Mouse (Mus musculus) hindbrain, embryonic 12.5 days (tissue): ENCODE measurements at regions not wholly inside any gene's neighbourhood (a gene's known extent, or its start where the extent isn't known, plus 50 kb on each side); places are given as distances from the start of the nearest gene placed in this dataset.

Source experiments
- ATAC-seq: fragments of 200-750 bp; cut with Nextera tagmentation; 2 replicates; pipeline ENCODE4 v1.8.0; 2017; ENCODE audit warnings: moderate TSS enrichment; ENCODE audit not compliant: low FRiP score
- H3K27ac ChIP-seq: fragments of 300-500 bp; sonication (generic); 2 replicates; pipeline ENCODE4 v1.5.1; 2016; ENCODE audit warnings: mild to moderate bottlenecking
- H3K27me3 ChIP-seq: fragments of 300-500 bp; sonication (generic); 2 replicates; pipeline ENCODE4 v1.6.1; 2016; ENCODE audit warnings: mild to moderate bottlenecking
- H3K36me3 ChIP-seq: fragments of 300-500 bp; sonication (generic); 2 replicates; pipeline ENCODE4 v1.6.1; 2016; ENCODE audit warnings: mild to moderate bottlenecking
- H3K4me1 ChIP-seq: fragments of 300-500 bp; sonication (generic); 2 replicates; pipeline ENCODE4 v1.6.1; 2016
- H3K4me2 ChIP-seq: fragments of 300-500 bp; sonication (generic); replicated peaks from 2 replicates; pipeline ENCODE4 v1.6.1; 2016; ENCODE audit warnings: mild to moderate bottlenecking
- H3K4me3 ChIP-seq: fragments of 300-500 bp; sonication (generic); 2 replicates; pipeline ENCODE4 v1.5.1; 2016; ENCODE audit warnings: mild to moderate bottlenecking
- H3K9ac ChIP-seq: fragments of 300-500 bp; sonication (generic); 2 replicates; pipeline ENCODE4 v1.6.1; 2016; ENCODE audit warnings: mild to moderate bottlenecking, moderate library complexity
- H3K9me3 ChIP-seq: fragments of 300-500 bp; sonication (generic); replicated peaks from 2 replicates; pipeline ENCODE4 v1.6.1; 2016; ENCODE audit warnings: mild to moderate bottlenecking
- WGBS: fragments of 180-500 bp; shearing (Covaris S2); methylation state at CpG from one replicate; pipeline ENCODE4 v1.1.7; 2016; 5-methylcytosine and 5-hydroxymethylcytosine counted together

DNA sequence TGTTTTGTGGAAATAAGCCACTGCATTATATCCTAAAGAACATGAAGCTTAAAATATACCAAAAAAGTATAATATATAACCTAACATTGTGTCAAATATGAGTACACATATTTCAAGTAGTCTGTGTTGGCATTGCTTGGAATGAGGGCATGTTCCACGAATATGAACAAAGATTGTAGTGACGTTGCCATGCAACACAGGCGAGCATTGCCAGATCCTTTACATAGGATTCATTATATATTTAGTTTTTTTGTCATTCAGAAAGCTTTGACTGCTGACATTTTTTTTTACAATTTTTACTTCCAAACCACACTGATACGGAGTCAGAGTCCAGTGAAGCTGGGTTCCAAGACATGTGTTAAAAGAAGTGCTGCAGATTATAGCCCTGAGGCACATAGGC lies 900.1 kb downstream of the Efnb2 start:
- Histone ChIP-seq H3K9me3 (no peaks in the 10 kb centered on the region), H3K4me3 (no peak overlapping the region), H3K4me2 (no peak overlapping the region), H3K4me1 (no peaks in the 10 kb centered on the region), H3K27me3 (no peaks in the 10 kb centered on the region), H3K27ac (no peak overlapping the region), H3K36me3 (no peaks in the 10 kb centered on the region), H3K9ac (no peak overlapping the region)
- ATAC-seq: no peak
- 84% methylated on average over 4 of the region's 4 CpGs for WGBS

DNA sequence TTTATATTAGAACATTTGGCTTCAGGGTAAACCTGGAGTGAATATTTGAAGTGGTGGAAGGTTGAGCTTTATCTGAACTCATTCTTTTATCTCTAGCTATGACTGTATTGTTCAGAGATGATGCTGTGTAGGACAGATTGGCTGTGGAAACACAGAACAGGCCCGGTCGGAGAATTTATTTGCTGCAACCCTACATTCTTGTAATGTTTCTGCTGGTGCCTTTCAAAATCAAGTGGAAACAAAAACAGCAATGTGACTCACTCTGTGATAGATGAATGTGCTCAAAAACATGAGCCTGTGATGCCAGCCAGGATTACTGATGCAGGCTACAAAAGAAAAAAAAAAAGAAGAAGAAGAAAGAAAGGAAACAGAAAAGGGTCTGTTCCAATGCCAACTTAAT lies 928.3 kb downstream of the Efnb2 start:
- Histone ChIP-seq H3K4me2 (no peak overlapping the region), H3K36me3 (no peaks in the 10 kb centered on the region), H3K4me3 (no peak overlapping the region), H3K27ac (no peak overlapping the region), H3K4me1 (no peaks in the 10 kb centered on the region), H3K9me3 (no peaks in the 10 kb centered on the region), H3K27me3 (no peaks in the 10 kb centered on the region), H3K9ac (no peak overlapping the region)
- ATAC-seq: no peak
- 78% methylated on average over 2 of the region's 2 CpGs for WGBS

DNA sequence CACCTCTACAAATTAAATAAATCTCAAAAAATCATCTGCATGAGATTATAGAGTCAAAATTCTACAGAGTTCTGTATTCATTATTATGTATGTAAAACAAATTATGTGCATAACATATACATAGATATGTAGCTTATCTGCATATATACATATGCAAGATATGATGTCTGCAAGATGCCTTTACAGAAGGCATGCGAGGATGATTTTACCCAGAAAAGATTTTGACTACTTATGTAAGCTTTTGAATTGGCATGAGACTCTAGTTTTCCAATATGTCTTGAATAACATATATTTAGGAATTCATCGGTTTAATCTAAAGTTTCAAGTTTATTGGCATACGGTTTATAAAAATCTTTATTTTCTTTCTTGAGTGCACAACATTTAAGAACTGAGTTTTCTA lies 939.2 kb downstream of the Efnb2 start:
- no peak for ATAC-seq
- no peaks in the 10 kb centered on the region for H3K36me3 ChIP-seq
- H3K9ac ChIP-seq: no peak overlapping the region
- no peaks in the 10 kb centered on the region for H3K27me3 ChIP-seq
- no peaks in the 10 kb centered on the region for H3K9me3 ChIP-seq
- no peak overlapping the region for H3K27ac ChIP-seq
- 96% methylated on average over 3 of the region's 3 CpGs for WGBS
- H3K4me2 ChIP-seq: no peak overlapping the region
- H3K4me1 ChIP-seq: no peaks in the 10 kb centered on the region
- no peak overlapping the region for H3K4me3 ChIP-seq

GRCm38 (mm10) chr8:7718898-7719696 lies 941.9 kb downstream of the Efnb2 start:
- H3K36me3 ChIP-seq: no peaks in the 10 kb centered on the region
- 85% methylated on average over 5 of the region's 5 CpGs for WGBS
- ATAC-seq: no peak
- H3K9ac ChIP-seq: no peak overlapping the region
- no peak overlapping the region for H3K27ac ChIP-seq
- H3K4me1 ChIP-seq: no peaks in the 10 kb centered on the region
- no peak overlapping the region for H3K4me3 ChIP-seq
- no peaks in the 10 kb centered on the region for H3K9me3 ChIP-seq
- H3K27me3 ChIP-seq: no peaks in the 10 kb centered on the region
- no peak overlapping the region for H3K4me2 ChIP-seq

GRCm38 (mm10) chr8:7710764-7711163 lies 950.3 kb downstream of the Efnb2 start:
- H3K27ac ChIP-seq: no peak overlapping the region
- no peaks in the 10 kb centered on the region for H3K4me1 ChIP-seq
- H3K4me3 ChIP-seq: no peak overlapping the region
- 72% methylated on average over 1 of the region's 1 CpGs for WGBS
- H3K4me2 ChIP-seq: no peak overlapping the region
- H3K27me3 ChIP-seq: no peaks in the 10 kb centered on the region
- H3K9ac ChIP-seq: no peak overlapping the region
- no peaks in the 10 kb centered on the region for H3K36me3 ChIP-seq
- ATAC-seq: no peak
- no peaks in the 10 kb centered on the region for H3K9me3 ChIP-seq

GRCm38 (mm10) chr8:7709406-7709805 lies 951.6 kb downstream of the Efnb2 start:
- H3K27ac ChIP-seq: no peak overlapping the region
- ATAC-seq: no peak
- no peak overlapping the region for H3K4me2 ChIP-seq
- H3K4me1 ChIP-seq: no peaks in the 10 kb centered on the region
- H3K4me3 ChIP-seq: no peak overlapping the region
- WGBS: 67% methylated on average over 1 of the region's 1 CpGs
- H3K9ac ChIP-seq: no peak overlapping the region
- H3K27me3 ChIP-seq: no peaks in the 10 kb centered on the region
- no peaks in the 10 kb centered on the region for H3K36me3 ChIP-seq
- no peaks in the 10 kb centered on the region for H3K9me3 ChIP-seq

- Histone ChIP-seq H3K27me3 (no peaks in the 10 kb centered on the region), H3K36me3 (no peaks in the 10 kb centered on the region), H3K27ac (no peak overlapping the region), H3K4me1 (no peaks in the 10 kb centered on the region), H3K9ac (no peak overlapping the region), H3K4me2 (no peak overlapping the region), H3K9me3 (no peaks in the 10 kb centered on the region), H3K4me3 (no peak overlapping the region)
- peak; percentile 84 for ATAC-seq
- WGBS: 67% methylated on average over 2 of the region's 2 CpGs
Observed at GRCm38 (mm10) chr8:7691355-7691996, 969.6 kb downstream of the Efnb2 start.

DNA sequence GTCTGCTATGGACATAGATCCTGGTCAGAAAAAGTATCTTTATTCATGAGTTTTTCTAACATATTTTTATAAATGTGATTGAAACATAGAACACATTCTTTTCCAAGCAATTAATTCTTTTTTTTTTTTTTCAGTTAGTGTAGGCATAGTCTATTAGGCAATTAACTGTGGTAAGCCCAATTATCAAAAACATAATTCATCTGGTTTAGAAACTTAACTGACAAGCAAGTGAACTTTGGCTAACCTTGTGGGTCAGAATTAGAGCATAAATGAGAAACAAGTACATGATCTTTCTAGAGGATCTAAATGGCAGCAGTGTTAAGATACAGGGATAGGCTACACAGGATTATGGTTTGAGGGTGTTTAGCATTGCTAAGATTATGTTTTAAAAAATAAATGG lies 1007.2 kb downstream of the Efnb2 start:
- Histone ChIP-seq H3K4me3 (no peak overlapping the region), H3K36me3 (no peaks in the 10 kb centered on the region), H3K27me3 (no peaks in the 10 kb centered on the region), H3K9me3 (no peaks in the 10 kb centered on the region), H3K4me1 (no peaks in the 10 kb centered on the region), H3K9ac (no peak overlapping the region), H3K4me2 (no peak overlapping the region), H3K27ac (no peak overlapping the region)
- ATAC-seq: no peak
